Mouse (Mus musculus) small intestine, adult 2 months (tissue): ENCODE data around the gene Slc34a3. TPM values are rescaled to one million over a fixed set of nuclear protein-coding genes. Genes with fewer than 3 reads are reported as not detected.

Source experiments
- H3K27ac ChIP-seq: fragments of 200-500 bp; 2 replicates; pipeline ENCODE4 v1.5.1; 2012; ENCODE audit warnings: low read depth, low read length, control low read depth, inconsistent platforms; ENCODE audit not compliant: insufficient read depth
- H3K27me3 ChIP-seq: fragments of 200-500 bp; 2 replicates; pipeline ENCODE4 v1.6.1; 2012; ENCODE audit warnings: mild to moderate bottlenecking, moderate library complexity, low read length, inconsistent platforms; ENCODE audit not compliant: control insufficient read depth, insufficient read depth
- H3K36me3 ChIP-seq: fragments of 200-500 bp; 2 replicates; pipeline ENCODE4 v1.6.1; 2012; ENCODE audit warnings: mild to moderate bottlenecking, low read length, control low read depth, inconsistent platforms; ENCODE audit not compliant: control insufficient read depth, insufficient read depth
- H3K4me1 ChIP-seq: fragments of 200-500 bp; 2 replicates; pipeline ENCODE4 v1.6.1; 2012; ENCODE audit warnings: low read length, inconsistent platforms, mixed read lengths; ENCODE audit not compliant: control insufficient read depth, insufficient read depth, insufficient read length
- H3K4me3 ChIP-seq: fragments of 200-500 bp; 2 replicates; pipeline ENCODE4 v1.5.1; 2012; ENCODE audit warnings: low read depth, mild to moderate bottlenecking, control low read depth, inconsistent platforms, low read length, moderate library complexity
- CTCF ChIP-seq: fragments of 200-500 bp; IDR thresholded peaks from 2 replicates; pipeline ENCODE4 v1.5.1; 2012; ENCODE audit warnings: low read depth, mild to moderate bottlenecking, control low read depth, inconsistent platforms, low read length, moderate library complexity, mixed read lengths; ENCODE audit not compliant: insufficient replicate concordance, insufficient read length; ENCODE audit errors: extremely low read depth
- POLR2A ChIP-seq: fragments of 200-500 bp; IDR thresholded peaks from 2 replicates; pipeline ENCODE4 v1.6.1; 2012; ENCODE audit warnings: low read depth, mild to moderate bottlenecking, control low read depth, inconsistent platforms, low read length, moderate library complexity
- WGBS: fragments of 180-500 bp; shearing (Covaris S2); methylation state at CpG from one replicate; pipeline ENCODE4 v1.1.7; 2018; 5-methylcytosine and 5-hydroxymethylcytosine counted together
- polyA plus RNA-seq: library from polyadenylated mRNA; depleted of rRNA; stranded (reverse); fragments of >200 nt; gene quantifications from 2 replicates; pipeline ENCODE4 v1.2.3, GENCODE M21; 2012

Slc34a3 gene
- polyA plus RNA-seq, 1 experiment: 5.6 TPM

DNA sequence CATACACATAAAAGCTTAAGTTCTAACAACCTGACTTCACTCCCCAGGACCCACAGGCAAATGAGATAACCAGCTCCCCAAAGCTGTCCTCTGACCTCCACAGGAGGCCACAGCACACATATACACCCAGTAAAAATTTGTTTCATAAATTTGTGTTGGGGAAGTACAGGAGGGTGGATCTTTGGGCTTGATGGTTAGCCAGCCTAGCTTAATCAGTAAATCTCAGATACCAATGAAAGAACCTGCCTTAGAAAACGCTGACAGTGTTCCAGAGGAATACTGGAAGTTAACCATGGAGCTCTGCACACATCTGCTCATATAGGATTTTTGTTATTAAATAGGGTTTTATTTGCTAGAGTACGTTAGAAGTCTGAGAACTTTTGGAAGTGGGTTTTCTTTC lies 16.5 kb downstream of the Slc34a3 start:
- no peaks in the 10 kb centered on the region for H3K27me3 ChIP-seq
- H3K36me3 ChIP-seq: peaks cover 10% of the 10 kb centered on the region
- 63% methylated on average over 2 of the region's 2 CpGs for whole genome bisulfite sequencing
- no peak overlapping the region for H3K4me3 ChIP-seq
- peaks cover 2% of the 10 kb centered on the region; the same call in 1 of the 2 replicates for H3K4me1 ChIP-seq
- no peak overlapping the region for H3K27ac ChIP-seq
- no peak for TF ChIP-seq POLR2A
- TF ChIP-seq CTCF: no peak

DNA sequence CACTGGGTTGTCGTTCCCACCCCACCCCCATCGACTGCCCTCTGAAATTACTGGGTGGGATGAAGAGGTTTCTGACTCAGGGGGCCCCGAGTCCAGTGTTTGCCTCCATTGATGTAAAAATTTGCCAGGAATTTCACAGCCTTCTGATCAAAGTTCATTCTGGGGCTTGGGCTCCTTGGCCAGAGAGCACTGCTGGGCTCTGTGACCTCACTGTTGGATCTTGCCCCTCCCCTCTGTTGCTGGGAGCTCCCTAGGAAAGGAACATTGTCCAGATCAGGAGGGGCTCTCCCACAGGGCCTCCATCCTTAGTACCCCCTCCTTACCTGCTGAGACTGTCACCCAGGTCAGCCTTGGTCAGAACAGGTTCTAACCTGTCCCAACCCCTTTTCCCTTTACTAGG lies 19.7 kb downstream of the Slc34a3 start, which contains the start of gene Stpg3:
TSS of gene Stpg3 (minus strand) at position 194 of the 400 bp plus-strand sequence.
- WGBS: 38% methylated on average over 3 of the region's 3 CpGs
- Histone ChIP-seq H3K27me3 (no peaks in the 10 kb centered on the region), H3K4me1 (peaks cover 10% of the 10 kb centered on the region), H3K4me3 (no peak within 1 kb of the TSS), H3K36me3 (peaks cover 2% of the 10 kb centered on the region), H3K27ac (no peak within 1 kb of the TSS)
- TF ChIP-seq CTCF (no peak), POLR2A (no peak)

DNA sequence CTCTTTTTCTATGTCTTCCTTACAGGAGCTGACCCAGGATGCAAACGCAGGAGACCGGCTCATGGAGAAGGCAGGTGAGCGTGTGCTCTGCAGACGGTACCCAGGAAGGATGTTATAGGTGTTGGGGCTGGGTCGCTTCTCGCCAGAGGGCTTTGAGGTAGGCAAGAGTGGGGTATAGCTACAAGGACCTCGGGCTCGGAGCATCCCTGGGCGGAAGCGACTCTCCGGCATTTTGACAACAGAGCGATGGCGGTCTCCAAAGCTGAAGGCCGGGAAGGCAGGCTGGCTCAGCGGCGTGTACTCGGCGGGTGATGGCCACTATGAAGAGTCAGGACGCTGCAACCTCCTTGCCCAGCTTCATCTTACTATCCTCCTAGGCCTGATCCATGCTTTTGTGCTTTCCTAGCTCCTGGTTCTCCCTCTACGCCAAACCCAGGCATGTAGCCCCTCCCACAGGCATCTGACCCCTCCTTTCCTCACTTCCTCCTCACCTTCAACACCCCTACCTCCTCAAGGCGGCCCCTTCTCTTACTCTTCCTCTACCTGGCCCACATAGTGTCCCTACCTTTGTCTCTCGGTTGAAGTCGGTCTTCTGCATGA lies 20.8 kb downstream of the Slc34a3 start:
- TF ChIP-seq POLR2A (no peak), CTCF (no peak)
- 75% methylated on average over 23 of the region's 23 CpGs for WGBS
- no peaks in the 10 kb centered on the region for H3K27me3 ChIP-seq
- no peak overlapping the region for H3K27ac ChIP-seq
- peaks cover 6% of the 10 kb centered on the region for H3K36me3 ChIP-seq
- peaks cover 10% of the 10 kb centered on the region for H3K4me1 ChIP-seq
- H3K4me3 ChIP-seq: no peak overlapping the region

DNA sequence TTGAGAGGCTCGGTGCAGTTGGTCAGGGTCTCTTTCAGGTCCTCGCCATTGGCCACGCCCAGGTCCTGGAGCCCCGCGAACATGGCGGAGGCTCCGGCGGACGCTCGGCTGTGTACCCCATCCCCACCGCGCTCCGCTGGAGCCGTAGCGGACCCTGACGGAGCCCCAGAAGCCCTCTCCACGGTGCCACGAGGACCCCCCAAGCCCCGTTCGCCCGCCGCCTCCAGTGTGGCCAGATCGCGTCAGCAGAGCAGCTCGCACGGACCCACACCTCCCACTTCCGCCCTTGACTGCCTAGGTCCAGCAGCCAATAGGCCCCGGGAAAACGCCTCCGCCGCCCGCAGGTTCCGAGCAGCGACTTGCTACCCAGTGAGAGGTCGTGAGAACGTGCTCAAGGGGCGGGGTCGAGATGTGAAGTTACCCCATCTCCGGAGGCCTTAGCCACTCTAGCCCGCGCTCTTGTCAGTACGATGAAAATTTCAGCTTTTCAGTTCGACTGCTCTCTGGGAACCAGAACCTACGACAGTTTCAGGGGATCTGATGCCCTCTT lies 23.0 kb downstream of the Slc34a3 start, which contains the start of gene Nelfb:
TSS of gene Nelfb (minus strand) at position 369 of the 550 bp plus-strand sequence.
- H3K36me3 ChIP-seq: peaks cover 18% of the 10 kb centered on the region

DNA sequence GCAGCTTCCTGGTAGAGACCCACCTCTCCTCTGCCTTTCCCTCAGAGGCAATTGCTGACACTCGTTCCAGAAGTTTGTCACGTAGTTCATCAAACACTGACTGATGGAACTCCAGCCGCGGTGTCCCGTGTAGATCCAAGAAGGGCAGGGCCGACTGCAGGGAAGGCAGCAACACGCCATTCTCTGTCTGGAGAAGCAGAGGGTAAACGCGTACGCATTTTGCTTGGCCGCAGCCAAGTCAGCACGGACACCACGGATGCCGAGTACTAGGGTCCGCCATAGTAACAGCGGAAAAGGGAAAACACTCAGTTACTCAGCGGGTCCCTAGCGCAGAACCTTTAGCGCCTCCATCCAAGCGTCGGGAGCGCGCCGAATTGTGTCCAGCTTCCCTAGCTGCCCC lies 23.5 kb downstream of the Slc34a3 start:
- TF ChIP-seq CTCF (no peak), POLR2A (no peak)
- H3K27me3 ChIP-seq: no peaks in the 10 kb centered on the region
- H3K4me3 ChIP-seq: peak overlapping the region; percentile 91
- H3K4me1 ChIP-seq: peaks cover 13% of the 10 kb centered on the region
- peaks cover 22% of the 10 kb centered on the region for H3K36me3 ChIP-seq
- peak overlapping the region; percentile 65 for H3K27ac ChIP-seq
- under 1% methylated on average over 24 of the region's 24 CpGs for WGBS

More for the DNA sequence above, 23.0 kb downstream of the Slc34a3 start, which contains the start of gene Nelfb:
- under 1% methylated on average over 44 of the region's 44 CpGs for WGBS
- peak within 1 kb of the TSS; percentile 91 for H3K4me3 ChIP-seq
- H3K27ac ChIP-seq: peak within 1 kb of the TSS; percentile 65
- H3K27me3 ChIP-seq: no peaks in the 10 kb centered on the region
- peaks cover 13% of the 10 kb centered on the region for H3K4me1 ChIP-seq
- no peak for TF ChIP-seq CTCF
- peak; percentile 57; the same call in 1 of the 2 replicates for TF ChIP-seq POLR2A

DNA sequence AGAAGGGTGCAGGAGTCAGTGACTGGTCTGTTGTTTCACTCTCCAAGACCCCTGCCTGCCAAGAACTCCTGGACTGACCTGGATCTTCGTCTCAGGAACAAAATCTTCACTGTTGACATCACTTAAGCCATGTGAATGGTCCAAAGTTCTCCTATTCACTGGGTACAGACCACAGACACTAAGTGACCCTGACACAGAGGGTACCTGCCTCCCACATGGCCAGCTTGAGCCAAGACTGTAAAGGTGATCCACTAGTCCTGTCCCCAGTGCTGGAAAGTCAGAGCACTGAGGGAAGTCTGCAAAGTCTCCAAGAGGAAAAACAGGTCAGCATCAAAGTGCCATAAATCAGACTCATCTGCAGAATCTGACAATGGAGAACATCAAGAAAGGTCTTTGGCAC lies 26.6 kb downstream of the Slc34a3 start:
- no peak overlapping the region for H3K4me3 ChIP-seq
- no peak for TF ChIP-seq POLR2A
- TF ChIP-seq CTCF: no peak
- no peak overlapping the region for H3K27ac ChIP-seq

DNA sequence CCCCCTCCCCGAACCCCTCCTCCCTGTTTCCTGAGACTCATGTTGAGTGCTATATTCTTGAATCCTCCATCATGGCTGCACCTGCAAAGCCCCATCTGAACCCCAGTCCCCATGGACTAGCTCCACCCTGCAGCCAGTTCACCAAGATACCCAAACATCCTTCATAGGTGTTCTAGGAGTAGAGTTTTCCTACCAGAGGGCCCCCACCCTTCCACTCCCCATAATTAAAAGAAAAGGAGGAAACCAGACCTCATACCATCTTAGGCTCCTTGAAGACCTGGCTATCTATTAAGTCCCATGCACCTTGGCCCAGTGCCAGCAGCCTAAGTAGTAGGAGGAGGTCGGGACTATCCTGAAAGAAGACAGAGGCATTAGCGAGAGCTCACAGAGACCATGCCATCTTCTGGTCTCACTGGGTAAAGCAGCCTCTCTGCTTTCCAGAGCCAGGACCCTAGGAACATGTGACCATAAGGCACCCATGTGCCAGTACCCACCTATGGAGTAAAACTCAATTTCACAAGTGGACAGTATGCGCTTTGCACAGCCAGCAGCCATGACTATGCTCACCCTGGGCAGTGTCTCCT lies 30.4 kb downstream of the Slc34a3 start:
- no peak overlapping the region for H3K27ac ChIP-seq
- no peak overlapping the region for H3K4me3 ChIP-seq
- H3K4me1 ChIP-seq: peaks cover 5% of the 10 kb centered on the region; the same call in 1 of the 2 replicates
- peaks cover 71% of the 10 kb centered on the region for H3K36me3 ChIP-seq
- TF ChIP-seq POLR2A (no peak), CTCF (peak; percentile 16; the same call in 1 of the 2 replicates)
- no peaks in the 10 kb centered on the region for H3K27me3 ChIP-seq
- 51% methylated on average over 4 of the region's 4 CpGs for WGBS

More for the DNA sequence above, 26.6 kb downstream of the Slc34a3 start:
- Histone ChIP-seq H3K27me3 (no peaks in the 10 kb centered on the region), H3K4me1 (peaks cover 13% of the 10 kb centered on the region), H3K36me3 (peaks cover 51% of the 10 kb centered on the region)
- 86% methylated on average over 1 of the region's 1 CpGs for WGBS
